Mouse (Mus musculus) heart, adult 18-20 months (tissue): ENCODE results near the gene Ubox5. TPM values are rescaled to one million over a fixed set of nuclear protein-coding genes. Genes with fewer than 3 reads are reported as not detected.
"Not testable (repeated sequence)": the region's sequence is repeated elsewhere in the genome, so short reads cannot be mapped to it uniquely, and the experiment has no call there.

ENCODE experiments used
- DNase-seq, 2 experiments: peaks; one replicate each; pipeline ENCODE4 v3.0.0; 2021 to 2022; ENCODE audit warnings: mixed read lengths in 1 of 2
- total RNA-seq, 2 experiments: library from RNA; stranded (reverse); gene quantifications; 2 replicates each; pipeline ENCODE4 v1.2.3; 2021

Gene Ubox5
- total RNA-seq, 2 experiments from 2014 or later, result 4.1 to 4.6 TPM

DNA sequence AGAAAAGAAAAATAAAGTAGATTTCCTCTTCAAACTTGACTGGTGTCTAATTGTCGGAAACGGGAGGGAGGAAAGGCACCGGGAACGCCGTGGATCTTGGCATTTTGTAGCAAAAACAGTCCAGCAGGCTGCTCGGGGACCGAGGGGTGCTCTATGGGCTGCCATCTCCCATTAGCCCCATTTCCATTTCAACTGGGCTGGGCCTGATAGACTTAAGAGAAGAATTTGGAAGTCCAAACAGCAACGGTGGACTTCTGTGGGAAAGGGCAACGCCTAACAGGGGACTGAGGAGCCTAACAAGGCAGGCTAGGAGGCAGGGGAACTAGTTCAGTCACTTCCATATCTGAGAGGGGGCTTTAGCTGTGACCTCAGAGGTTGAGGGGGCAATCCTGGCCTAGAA is 52.8 kb downstream of the Ubox5 start:
- DNase-seq, result no peak

DNA sequence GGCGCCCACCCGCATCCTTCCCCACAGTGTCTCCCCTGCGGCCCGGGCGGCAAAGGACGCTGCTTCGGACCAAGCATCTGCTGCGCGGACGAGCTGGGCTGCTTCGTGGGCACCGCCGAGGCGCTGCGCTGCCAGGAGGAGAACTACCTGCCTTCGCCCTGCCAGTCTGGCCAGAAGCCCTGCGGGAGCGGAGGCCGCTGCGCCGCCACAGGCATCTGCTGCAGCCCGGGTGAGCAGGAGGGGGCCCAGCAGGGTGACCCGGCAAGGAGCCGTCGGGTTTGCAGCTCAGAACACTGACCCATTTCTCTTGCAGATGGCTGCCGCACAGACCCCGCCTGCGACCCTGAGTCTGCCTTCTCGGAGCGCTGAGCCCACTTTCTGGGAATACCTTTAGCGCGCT is 53.3 kb downstream of the Ubox5 start:
- DNase-seq, result not testable (repeated sequence)

DNA sequence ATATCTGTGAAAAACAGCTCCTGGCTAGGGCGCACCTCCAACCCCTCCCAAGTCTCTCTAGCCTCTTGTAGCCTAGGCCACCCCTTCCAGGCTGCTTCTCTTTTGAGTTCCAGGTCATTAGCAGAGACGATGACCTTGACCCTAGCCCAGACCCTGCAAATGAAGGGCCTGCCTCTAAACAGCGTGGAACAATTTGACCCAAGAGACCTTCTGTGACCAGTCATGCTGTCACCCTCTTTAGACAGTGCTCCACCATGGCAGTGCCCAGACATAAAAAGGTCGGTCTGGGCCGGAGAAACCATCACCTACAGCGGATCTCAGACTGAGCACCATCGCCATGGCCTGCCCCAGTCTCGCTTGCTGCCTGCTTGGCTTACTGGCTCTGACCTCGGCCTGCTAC is 54.0 kb downstream of the Ubox5 start, which contains the start of gene Oxt:
Gene Oxt, plus strand, starts transcription at position 301 of the 400 bp plus-strand sequence.
- no peak for DNase-seq

DNA sequence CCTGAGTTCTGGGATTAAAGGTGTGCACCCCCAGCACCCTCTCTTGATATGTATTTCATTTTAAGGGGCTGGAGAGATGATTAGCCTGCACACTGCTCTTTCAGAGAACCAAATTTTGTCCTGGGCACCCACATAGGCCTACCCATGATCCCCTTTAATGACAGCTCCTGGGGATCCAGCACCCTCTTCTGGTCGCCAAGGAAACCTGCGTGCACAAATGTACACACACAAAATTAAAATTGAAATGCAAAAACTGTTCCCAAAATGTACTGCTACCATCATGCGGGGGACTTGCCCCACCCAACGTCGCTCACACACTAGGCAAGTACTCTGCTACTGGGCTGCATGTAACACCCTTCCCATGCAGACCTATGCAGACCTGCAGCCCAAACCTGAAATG is 54.9 kb downstream of the Ubox5 start:
- DNase-seq, result no peak

DNA sequence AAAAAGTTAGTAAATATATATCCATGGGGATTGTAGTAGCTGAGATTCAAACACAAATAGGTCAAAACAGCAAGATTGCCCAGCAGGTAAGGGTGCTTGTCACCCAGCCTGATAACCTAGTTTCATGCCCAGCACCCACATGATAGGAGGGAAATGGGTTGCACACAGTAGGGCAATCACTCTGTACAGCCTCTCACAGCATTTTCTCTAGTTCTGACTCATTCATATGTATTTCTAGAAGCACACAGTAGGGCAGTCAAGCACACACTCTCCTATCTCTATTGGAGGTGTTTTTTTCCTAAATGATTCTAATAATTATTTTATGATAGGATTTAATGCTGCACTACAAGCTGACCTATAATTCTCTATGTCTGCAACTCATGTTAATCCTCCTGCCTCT is 59.9 kb downstream of the Ubox5 start:
- DNase-seq, result no peak

DNA sequence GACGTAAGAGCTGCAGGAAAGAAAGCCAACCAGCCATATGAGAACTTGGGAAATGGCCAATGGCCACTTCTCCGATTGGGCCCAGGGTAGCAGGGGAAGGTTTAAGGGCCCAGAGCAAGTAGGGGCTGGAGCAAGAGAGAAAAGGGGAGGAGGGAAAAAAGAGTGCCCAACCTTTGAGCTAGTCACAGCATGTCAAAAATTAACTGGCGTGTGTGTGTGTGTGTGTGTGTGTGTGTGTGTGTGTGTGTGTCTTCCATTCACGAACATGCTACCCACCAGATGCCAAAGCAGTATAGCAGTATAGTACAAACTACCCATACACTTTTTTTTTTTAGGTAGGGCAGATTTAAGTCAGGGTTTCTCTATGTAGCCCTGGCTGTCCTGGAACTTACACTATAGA is 60.9 kb downstream of the Ubox5 start:
- DNase-seq, result no peak

DNA sequence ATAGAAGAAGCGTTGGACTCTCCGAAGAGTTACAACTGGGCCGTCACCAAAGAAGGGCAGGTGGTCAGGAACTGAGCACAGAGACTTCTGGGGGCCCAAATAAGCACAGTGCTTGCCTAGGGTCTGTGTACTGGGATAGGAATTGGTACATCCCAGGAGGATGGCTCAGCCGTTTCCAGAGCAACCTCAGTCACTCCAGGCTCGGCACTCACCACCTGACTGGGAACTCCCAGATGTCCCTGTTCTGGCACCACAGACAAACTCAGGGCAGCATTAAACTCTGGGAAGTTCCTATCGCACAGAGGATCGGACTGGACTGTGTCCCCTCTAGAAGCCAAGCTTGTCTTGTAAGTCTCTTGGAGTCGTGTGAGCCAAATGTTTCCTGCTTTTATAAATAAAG is 64.9 kb downstream of the Ubox5 start:
- no peak for DNase-seq

DNA sequence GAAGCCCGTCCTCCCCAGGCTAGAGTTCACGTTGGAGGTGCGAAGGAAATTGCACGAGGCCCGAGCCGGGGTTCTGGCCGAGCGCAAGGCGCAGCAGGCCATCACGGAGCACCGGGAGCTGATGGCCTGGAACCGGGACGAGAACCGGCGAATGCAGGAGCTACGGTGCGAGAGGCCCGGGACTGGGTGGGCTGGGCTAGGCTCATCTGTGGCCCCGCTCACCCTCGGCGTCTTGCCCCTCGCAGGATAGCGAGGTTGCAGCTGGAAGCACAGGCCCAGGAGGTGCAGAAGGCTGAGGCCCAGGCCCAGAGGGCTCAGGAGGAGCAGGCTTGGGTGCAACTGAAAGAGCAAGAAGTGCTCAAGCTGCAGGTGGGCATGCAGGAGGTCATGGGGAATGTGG is 65.8 kb downstream of the Ubox5 start:
- DNase-seq, result peak in 1 of 2 experiments; percentile 31

DNA sequence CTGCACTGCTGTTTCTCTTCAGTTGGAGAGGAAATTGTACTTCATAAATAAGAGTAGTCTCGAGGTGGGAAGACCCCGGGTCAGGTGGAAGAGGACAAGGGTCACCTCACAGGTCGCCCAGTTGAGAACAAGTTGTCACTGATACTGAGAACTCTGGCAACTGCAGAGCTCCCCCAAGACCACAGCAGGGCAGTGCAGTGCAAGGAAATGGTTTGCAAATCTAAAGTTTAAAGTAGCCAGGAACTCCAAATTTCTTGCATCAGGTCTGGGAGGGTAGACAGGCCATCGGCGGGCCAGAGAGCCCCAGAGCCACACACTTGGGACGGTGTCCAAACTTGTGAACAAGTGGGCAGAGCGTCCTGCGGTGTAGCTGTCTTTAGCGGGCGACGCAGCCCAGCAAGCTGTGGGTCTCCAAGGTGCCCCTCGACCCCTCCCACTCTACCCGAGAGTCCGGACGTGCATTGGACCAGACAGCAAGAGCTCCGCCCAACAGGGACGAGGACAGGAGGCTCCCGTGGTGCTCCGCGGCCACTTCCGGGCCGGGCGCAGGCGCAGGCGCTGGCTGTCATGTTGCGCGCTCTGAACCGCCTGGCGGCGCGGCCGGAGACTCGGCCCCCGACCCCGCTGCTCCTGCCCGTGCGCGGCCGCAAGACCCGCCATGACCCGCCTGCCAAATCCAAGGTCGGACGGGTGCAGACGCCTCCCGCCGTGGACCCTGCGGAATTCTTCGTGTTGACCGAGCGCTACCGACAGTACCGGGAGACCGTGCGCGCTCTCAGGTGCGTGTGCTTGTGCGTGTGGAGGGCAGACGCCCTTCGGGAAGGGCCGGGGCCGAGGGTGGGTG is 66.4 kb downstream of the Ubox5 start, which contains the start of gene Mrps26:
Gene Mrps26, plus strand, starts transcription at position 531 of the 844 bp plus-strand sequence.
- peak; percentile 93 to 97 for DNase-seq

DNA sequence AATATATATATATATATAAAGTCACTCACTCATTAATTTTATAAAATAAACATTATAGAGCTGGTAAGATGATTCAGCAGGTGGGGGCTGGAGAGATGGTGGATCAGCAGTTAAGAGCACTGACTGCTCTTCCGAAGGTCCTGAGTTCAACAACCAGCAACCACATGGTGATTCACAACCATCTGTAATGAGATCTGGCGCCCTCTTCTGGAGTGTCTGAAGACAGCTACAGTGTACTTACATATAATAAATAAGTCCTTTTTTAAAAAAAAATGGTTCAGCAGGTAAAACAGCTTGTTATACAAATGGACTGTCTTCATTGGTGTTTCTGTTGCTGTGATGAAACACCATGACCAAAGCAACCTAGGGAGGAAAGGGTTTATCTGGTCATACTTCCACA is 71.8 kb downstream of the Ubox5 start:
- no peak for DNase-seq

DNA sequence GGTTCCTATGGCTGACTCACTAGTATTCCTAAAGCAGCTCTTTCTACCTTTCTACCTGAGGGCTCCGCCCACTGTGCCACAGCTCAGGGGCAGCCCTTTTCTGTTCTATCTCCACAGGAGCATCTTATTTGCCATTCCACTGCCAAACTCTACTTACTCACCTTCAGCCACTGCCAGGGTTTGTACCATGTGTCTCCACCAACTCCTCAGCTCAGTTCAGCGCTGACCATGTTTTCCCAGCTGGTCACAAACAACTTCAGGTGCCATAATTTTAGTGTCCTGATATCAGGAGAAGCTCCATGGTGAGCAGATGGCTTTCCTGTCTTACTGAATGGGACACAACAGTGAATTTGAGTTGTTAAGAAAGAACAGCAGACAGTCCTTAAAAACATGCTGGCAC is 72.4 kb downstream of the Ubox5 start:
- no peak for DNase-seq

DNA sequence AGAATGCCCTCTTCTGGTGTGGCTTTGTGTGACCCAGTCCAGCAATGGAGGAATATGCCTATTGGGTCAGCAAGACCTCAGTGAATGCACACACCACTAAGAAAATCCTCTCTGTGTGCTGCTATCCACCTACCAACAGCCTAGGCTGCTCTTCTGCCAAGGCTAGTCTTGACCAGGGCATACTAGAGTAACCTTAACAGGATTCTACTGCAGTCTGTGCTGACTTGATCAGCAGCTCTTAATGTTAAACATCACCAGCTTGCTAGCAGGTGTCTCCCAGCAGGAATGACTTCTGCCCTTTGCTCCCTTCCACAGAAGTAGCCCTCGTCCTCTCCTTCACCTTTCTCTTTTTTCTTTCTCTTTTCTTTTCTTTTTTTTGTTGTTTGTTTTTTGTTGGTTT is 73.5 kb downstream of the Ubox5 start:
- no peak for DNase-seq

DNA sequence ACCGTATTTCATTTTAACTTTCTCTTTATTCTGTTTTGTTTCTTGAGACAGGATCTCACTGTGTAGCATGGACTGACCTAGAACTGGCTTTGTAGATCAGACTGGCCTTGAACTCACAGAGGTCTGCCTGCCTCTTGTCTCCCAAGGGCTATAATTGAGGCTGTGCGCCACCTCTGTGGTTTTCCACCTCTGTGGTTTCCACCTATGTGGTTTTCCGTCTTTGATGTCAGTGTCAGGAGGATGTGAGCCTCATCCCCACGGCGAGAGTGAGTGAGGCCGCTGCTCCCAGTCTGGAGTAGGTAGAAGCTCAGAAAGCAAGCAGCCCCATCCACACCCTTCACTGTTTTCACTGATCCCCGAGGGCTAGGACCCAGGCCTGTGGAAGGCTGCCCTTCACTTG is 75.0 kb downstream of the Ubox5 start:
- no peak for DNase-seq

DNA sequence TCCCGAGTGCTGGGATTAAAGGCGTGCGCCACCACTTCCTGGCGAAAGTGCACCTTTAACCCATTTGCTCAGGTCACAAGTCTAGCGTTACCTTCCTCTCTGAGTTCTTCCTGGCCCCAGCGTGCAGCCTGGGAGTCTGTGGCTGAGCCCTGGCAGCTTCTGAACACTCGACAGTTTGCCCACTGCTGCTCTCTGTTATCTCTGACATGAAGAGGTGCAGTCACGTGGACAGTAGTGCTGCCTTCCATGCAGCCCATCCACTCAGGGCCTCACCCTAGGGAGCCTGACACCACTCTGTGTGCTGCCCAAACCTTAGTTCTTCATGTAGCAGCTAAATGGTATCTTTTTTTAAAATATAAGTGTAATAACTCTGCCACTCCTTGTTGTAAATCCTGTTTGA is 82.9 kb downstream of the Ubox5 start:
- no peak for DNase-seq

DNA sequence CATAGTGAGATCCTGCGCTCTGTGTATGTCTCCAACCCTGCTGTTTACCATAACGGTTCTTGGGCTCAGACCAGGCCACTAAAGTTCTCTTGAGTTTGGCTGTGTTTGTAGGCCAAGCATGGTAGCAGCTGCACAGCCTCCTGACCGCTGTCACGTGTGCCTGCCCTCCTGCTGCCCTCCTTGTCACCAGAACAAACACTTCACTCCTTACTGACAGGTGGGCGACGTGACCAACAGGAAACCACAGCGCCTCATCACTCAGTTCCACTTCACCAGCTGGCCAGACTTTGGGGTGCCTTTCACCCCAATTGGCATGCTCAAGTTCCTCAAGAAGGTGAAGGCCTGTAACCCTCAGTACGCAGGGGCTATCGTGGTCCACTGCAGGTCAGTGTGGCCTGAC is 89.6 kb downstream of the Ubox5 start:
- DNase-seq, result no peak

Other genes starting within 250 kb of the Ubox5 start
- 1 to 10 TPM; 4.3 to 6.0 TPM for gene Cpxm1, start 232.5 kb downstream of the Ubox5 start, total RNA-seq
- not detected for gene Gm28372, start 224.8 kb downstream of the Ubox5 start, total RNA-seq
- gene 1700020A23Rik, start 224.8 kb downstream of the Ubox5 start, total RNA-seq, result not detected
- not detected for gene Tmem239, start 223.6 kb downstream of the Ubox5 start, total RNA-seq
- 10 to 100 TPM; 26.4 to 28.1 TPM for gene Vps16, start 205.7 kb downstream of the Ubox5 start, total RNA-seq
- 1 to 10 TPM; 4.5 to 7.0 TPM for gene Pced1a, start 205.3 kb downstream of the Ubox5 start, total RNA-seq
- gene Ptpra, start 179.8 kb downstream of the Ubox5 start, total RNA-seq, result 10 to 100 TPM; 40.9 to 47.9 TPM
- 10 to 100 TPM; 68.5 to 72.4 TPM for gene Mrps26, start 66.3 kb downstream of the Ubox5 start, total RNA-seq
- not detected for gene Oxt, start 53.9 kb downstream of the Ubox5 start, total RNA-seq
- gene Avp, start 47.5 kb downstream of the Ubox5 start, total RNA-seq, result 10 to 100 TPM; 15.5 to 25.6 TPM
- gene Fastkd5, start within 50 bp of the Ubox5 start, total RNA-seq, result 1 to 10 TPM; 7.7 to 7.9 TPM
- 1 to 10 TPM; 4.8 to 5.7 TPM for gene Lzts3, start 12.8 kb upstream of the Ubox5 start, total RNA-seq
- 10 to 100 TPM; 85.2 to 97.5 TPM for gene Ddrgk1, start 34.6 kb upstream of the Ubox5 start, total RNA-seq
- 10 to 100 TPM; 14.6 to 17.7 TPM for gene Itpa, start 37.6 kb upstream of the Ubox5 start, total RNA-seq
- gene Slc4a11, start 67.5 kb upstream of the Ubox5 start, total RNA-seq, result under 1 TPM; 0.20 to 0.36 TPM